Mouse (Mus musculus): ENCODE measurements around the gene Fgd6. TPM values are rescaled to one million over a fixed set of nuclear protein-coding genes. Genes with fewer than 3 reads are reported as not detected.

Fgd6 gene
- polyA plus RNA-seq, 1 experiment, result 2.0 TPM

DNA sequence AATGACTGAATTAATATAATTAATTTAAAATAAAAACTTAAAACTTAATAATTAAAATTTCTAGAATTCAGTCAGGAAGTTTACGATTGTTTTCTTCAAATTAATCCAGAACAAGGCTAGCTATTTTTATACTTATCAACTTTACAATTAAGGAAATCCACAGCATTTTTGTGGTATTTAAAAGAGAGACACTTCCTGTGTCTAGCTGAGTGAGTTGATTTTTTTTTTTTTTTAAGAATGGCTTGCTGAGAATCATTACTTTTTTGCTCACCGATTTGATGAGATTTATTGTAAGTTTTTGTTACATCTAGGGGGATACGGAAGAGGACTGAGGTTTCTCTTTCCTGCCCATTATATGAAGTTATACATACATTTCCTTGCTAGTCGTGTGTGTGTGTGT, 1.8 kb downstream of the Fgd6 start:
- Histone ChIP-seq H3K4me3 (ENCODE audit: control insufficient read depth, insufficient read depth, low read length) (no peak overlapping the region), H3K4me1 (replicated peaks; ENCODE audit: control insufficient read depth, insufficient read depth, low read length) (peaks cover 5% of the 10 kb centered on the region), H3K27ac (ENCODE audit: control insufficient read depth, insufficient read depth, low read length) (no peak overlapping the region), H3K36me3 (ENCODE audit: control insufficient read depth, insufficient read depth, low read length) (no peaks in the 10 kb centered on the region), H3K27me3 (ENCODE audit: control insufficient read depth, insufficient read depth, low read length) (no peaks in the 10 kb centered on the region)
- WGBS, result 9% methylated on average over 4 of the region's 4 CpGs
- DNase-seq, result no peak
- TF ChIP-seq POLR2A (IDR thresholded peaks at IDR 0.05; ENCODE audit: control insufficient read depth, extremely low read depth, insufficient read depth, low read length, poor library complexity) (no peak), CTCF (IDR thresholded peaks at IDR 0.05; ENCODE audit: borderline replicate concordance, control insufficient read depth, extremely low read depth, insufficient read depth, low read length, poor library complexity) (no peak)

GRCm38 (mm10) chr10:94038366-94039260, 2.8 kb downstream of the Fgd6 start:
- no peak for DNase-seq
- Histone ChIP-seq H3K4me1 (replicated peaks; ENCODE audit: control insufficient read depth, insufficient read depth, low read length) (peaks cover 5% of the 10 kb centered on the region), H3K4me3 (ENCODE audit: control insufficient read depth, insufficient read depth, low read length) (no peak overlapping the region), H3K27me3 (ENCODE audit: control insufficient read depth, insufficient read depth, low read length) (no peaks in the 10 kb centered on the region), H3K27ac (ENCODE audit: control insufficient read depth, insufficient read depth, low read length) (no peak overlapping the region), H3K36me3 (ENCODE audit: control insufficient read depth, insufficient read depth, low read length) (no peaks in the 10 kb centered on the region)
- TF ChIP-seq CTCF (IDR thresholded peaks at IDR 0.05; ENCODE audit: borderline replicate concordance, control insufficient read depth, extremely low read depth, insufficient read depth, low read length, poor library complexity) (no peak), POLR2A (IDR thresholded peaks at IDR 0.05; ENCODE audit: control insufficient read depth, extremely low read depth, insufficient read depth, low read length, poor library complexity) (no peak)
- 59% methylated on average over 7 of the region's 7 CpGs for WGBS

DNA sequence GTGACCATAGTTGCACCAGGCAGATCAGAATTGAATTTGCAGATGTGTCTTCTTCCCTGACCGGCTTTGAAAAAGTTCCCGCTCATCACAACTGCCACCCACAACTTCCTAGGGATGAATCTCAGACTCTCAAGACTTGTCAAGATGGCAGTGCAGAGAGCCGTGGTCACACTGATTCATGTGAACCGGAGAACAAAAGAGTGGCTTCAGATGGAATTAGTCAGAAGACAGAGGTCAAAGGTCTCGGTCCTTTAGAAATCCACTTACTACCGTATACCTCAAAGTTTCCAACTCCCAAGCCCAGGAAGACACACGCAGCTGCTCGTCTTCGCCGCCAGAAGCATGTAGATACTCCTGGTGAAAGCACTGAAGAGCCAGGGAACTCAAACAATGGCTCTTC, 8.1 kb downstream of the Fgd6 start:
- H3K27me3 ChIP-seq (ENCODE audit: control insufficient read depth, insufficient read depth, low read length), result no peaks in the 10 kb centered on the region
- no peaks in the 10 kb centered on the region for H3K4me1 ChIP-seq (replicated peaks; ENCODE audit: control insufficient read depth, insufficient read depth, low read length)
- no peak for DNase-seq
- 95% methylated on average over 10 of the region's 10 CpGs for WGBS
- TF ChIP-seq CTCF (IDR thresholded peaks at IDR 0.05; ENCODE audit: borderline replicate concordance, control insufficient read depth, extremely low read depth, insufficient read depth, low read length, poor library complexity) (no peak), POLR2A (IDR thresholded peaks at IDR 0.05; ENCODE audit: control insufficient read depth, extremely low read depth, insufficient read depth, low read length, poor library complexity) (no peak)
- H3K36me3 ChIP-seq (ENCODE audit: control insufficient read depth, insufficient read depth, low read length), result no peaks in the 10 kb centered on the region
- no peak overlapping the region for H3K27ac ChIP-seq (ENCODE audit: control insufficient read depth, insufficient read depth, low read length)
- no peak overlapping the region for H3K4me3 ChIP-seq (ENCODE audit: control insufficient read depth, insufficient read depth, low read length)

DNA sequence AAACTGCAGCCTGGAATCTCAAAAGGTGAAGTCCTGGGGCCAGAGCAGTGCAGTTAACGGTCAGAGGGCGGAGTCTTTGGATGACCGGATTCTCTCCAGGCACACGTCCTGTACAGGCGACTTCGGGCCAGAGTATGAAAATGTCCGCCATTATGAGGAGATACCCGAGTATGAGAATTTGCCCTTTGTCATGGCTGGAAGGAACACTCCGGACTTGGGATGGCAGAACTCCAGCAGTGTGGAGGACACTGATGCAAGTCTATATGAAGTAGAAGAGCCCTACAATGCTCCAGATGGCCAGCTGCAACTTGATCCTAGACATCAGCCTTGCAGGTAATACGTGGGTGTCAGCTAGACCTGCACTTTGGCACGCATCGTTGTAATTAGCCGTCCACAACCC, 9.5 kb downstream of the Fgd6 start:
- TF ChIP-seq CTCF (IDR thresholded peaks at IDR 0.05; ENCODE audit: borderline replicate concordance, control insufficient read depth, extremely low read depth, insufficient read depth, low read length, poor library complexity), result no peak
- no peak for TF ChIP-seq POLR2A (IDR thresholded peaks at IDR 0.05; ENCODE audit: control insufficient read depth, extremely low read depth, insufficient read depth, low read length, poor library complexity)
- WGBS, result 94% methylated on average over 13 of the region's 13 CpGs
- DNase-seq, result no peak
- Histone ChIP-seq H3K4me1 (replicated peaks; ENCODE audit: control insufficient read depth, insufficient read depth, low read length) (no peaks in the 10 kb centered on the region), H3K36me3 (ENCODE audit: control insufficient read depth, insufficient read depth, low read length) (no peaks in the 10 kb centered on the region), H3K27ac (ENCODE audit: control insufficient read depth, insufficient read depth, low read length) (no peak overlapping the region), H3K27me3 (ENCODE audit: control insufficient read depth, insufficient read depth, low read length) (no peaks in the 10 kb centered on the region), H3K4me3 (ENCODE audit: control insufficient read depth, insufficient read depth, low read length) (no peak overlapping the region)

DNA sequence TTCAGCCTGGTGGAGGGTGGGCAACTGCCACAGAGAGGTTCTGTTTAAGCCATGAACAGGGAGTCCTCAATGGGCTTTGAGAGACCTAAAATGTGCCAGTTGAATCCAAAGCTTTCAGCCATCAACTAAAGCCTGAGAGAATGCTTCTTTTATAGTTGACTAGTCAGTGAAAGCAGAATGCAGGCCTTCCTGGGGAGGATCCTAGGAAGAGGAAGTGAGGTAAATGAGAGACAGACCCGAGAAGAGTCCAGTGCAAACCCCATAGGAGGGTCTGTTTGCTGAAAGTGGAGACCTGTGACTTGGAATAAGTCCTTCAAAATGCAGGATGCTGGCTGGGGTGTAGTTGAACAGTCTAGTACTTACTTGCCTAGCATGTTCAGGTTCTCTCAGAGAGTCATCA, 11.2 kb downstream of the Fgd6 start:
- TF ChIP-seq POLR2A (IDR thresholded peaks at IDR 0.05; ENCODE audit: control insufficient read depth, extremely low read depth, insufficient read depth, low read length, poor library complexity) (no peak), CTCF (IDR thresholded peaks at IDR 0.05; ENCODE audit: borderline replicate concordance, control insufficient read depth, extremely low read depth, insufficient read depth, low read length, poor library complexity) (no peak)
- WGBS, result 30% methylated on average over 1 of the region's 1 CpGs
- DNase-seq, result no peak
- no peak overlapping the region for H3K27ac ChIP-seq (ENCODE audit: control insufficient read depth, insufficient read depth, low read length)
- no peaks in the 10 kb centered on the region for H3K36me3 ChIP-seq (ENCODE audit: control insufficient read depth, insufficient read depth, low read length)
- no peaks in the 10 kb centered on the region for H3K27me3 ChIP-seq (ENCODE audit: control insufficient read depth, insufficient read depth, low read length)
- H3K4me3 ChIP-seq (ENCODE audit: control insufficient read depth, insufficient read depth, low read length), result no peak overlapping the region
- H3K4me1 ChIP-seq (replicated peaks; ENCODE audit: control insufficient read depth, insufficient read depth, low read length), result no peaks in the 10 kb centered on the region

DNA sequence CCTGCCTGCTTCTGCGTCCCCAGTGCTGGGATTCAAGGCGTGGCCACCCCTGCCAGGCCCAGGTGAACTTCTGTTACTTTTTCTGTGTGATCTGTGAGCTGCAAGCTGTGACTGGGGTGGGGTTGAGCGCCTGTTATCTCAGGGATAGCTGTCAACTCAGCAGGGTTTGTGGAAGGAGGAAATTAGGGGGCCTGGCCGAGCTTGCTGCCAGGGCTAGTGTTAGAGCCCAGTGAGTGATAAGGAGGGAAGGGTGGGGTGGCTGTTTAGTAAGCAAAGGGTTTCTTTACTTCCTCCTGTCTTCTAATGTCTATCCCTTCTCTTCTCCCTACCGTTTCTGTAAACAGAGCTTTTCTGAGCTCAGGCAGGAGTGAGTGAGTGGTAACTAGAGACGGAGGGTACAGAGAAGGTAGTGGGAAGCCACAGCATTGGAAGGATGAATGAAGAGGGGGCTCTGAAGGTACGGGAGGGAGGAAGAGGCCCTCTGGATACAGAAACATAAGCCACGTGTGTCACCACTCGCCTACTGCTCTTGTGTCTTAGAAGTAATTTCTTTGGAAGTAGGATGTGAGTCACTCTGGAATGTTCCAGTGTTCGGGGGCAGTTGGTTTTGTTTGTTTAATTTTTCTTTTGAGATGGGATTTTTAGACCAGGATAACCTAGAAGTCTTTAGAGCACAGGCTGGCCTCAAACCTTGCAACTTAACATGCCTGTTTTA, 12.2 kb downstream of the Fgd6 start:
- Histone ChIP-seq H3K27me3 (ENCODE audit: control insufficient read depth, insufficient read depth, low read length) (no peaks in the 10 kb centered on the region), H3K27ac (ENCODE audit: control insufficient read depth, insufficient read depth, low read length) (no peak overlapping the region), H3K4me3 (ENCODE audit: control insufficient read depth, insufficient read depth, low read length) (no peak overlapping the region), H3K4me1 (replicated peaks; ENCODE audit: control insufficient read depth, insufficient read depth, low read length) (no peaks in the 10 kb centered on the region), H3K36me3 (ENCODE audit: control insufficient read depth, insufficient read depth, low read length) (no peaks in the 10 kb centered on the region)
- WGBS, result 80% methylated on average over 10 of the region's 10 CpGs
- no peak for DNase-seq
- TF ChIP-seq POLR2A (IDR thresholded peaks at IDR 0.05; ENCODE audit: control insufficient read depth, extremely low read depth, insufficient read depth, low read length, poor library complexity), result no peak
- no peak for TF ChIP-seq CTCF (IDR thresholded peaks at IDR 0.05; ENCODE audit: borderline replicate concordance, control insufficient read depth, extremely low read depth, insufficient read depth, low read length, poor library complexity)
